Mouse (Mus musculus) kidney, adult 9 months (tissue): ENCODE data around the gene Pnkp.

Experiments
- DNase-seq: peaks from one replicate; pipeline ENCODE4 v3.0.0; 2022

The Pnkp gene

GRCm38 (mm10) chr7:44857042-44857552, at the start of gene Pnkp:
TSS of gene Pnkp (plus strand) at chr7:44857139.
- peak; percentile 89 for DNase-seq

- DNase-seq: no peak
These were observed 48.0 kb upstream of the Pnkp start for GRCm38 (mm10) chr7:44808927-44809326.

- no peak for DNase-seq
These were observed 47.5 kb upstream of the Pnkp start for GRCm38 (mm10) chr7:44809466-44809865.

GRCm38 (mm10) chr7:44810365-44810764, 46.6 kb upstream of the Pnkp start:
- DNase-seq: no peak

GRCm38 (mm10) chr7:44810819-44811557, 46.0 kb upstream of the Pnkp start:
- no peak for DNase-seq

GRCm38 (mm10) chr7:44812651-44813325, 44.2 kb upstream of the Pnkp start:
- no peak for DNase-seq

- DNase-seq: no peak
These were observed 43.0 kb upstream of the Pnkp start for GRCm38 (mm10) chr7:44813985-44814384.

GRCm38 (mm10) chr7:44814423-44814822, 42.5 kb upstream of the Pnkp start:
- no peak for DNase-seq

- peak; percentile 37 for DNase-seq
These were observed 41.9 kb upstream of the Pnkp start for GRCm38 (mm10) chr7:44814952-44815553.

GRCm38 (mm10) chr7:44815721-44816469, 41.0 kb upstream of the Pnkp start, which contains the start of the genes Nup62 and Il4i1:
TSS of gene Nup62 (plus strand) at chr7:44816088.
TSS of gene Il4i1 (plus strand) at chr7:44816387.
- DNase-seq: peak; percentile 99

- DNase-seq: peak; percentile 47
These were observed 40.4 kb upstream of the Pnkp start, which contains the start of gene Atf5 for GRCm38 (mm10) chr7:44816470-44817021. TSS of gene Atf5 (minus strand) at chr7:44816658.

GRCm38 (mm10) chr7:44817441-44817840, 39.5 kb upstream of the Pnkp start:
- DNase-seq: no peak

- no peak for DNase-seq
These were observed 38.8 kb upstream of the Pnkp start for GRCm38 (mm10) chr7:44818164-44818563.

GRCm38 (mm10) chr7:44818751-44819235, 38.1 kb upstream of the Pnkp start:
- DNase-seq: no peak

GRCm38 (mm10) chr7:44819391-44819790, 37.5 kb upstream of the Pnkp start:
- DNase-seq: no peak

GRCm38 (mm10) chr7:44819863-44820262, 37.1 kb upstream of the Pnkp start:
- no peak for DNase-seq

GRCm38 (mm10) chr7:44820525-44820924, 36.4 kb upstream of the Pnkp start:
- DNase-seq: no peak

- no peak for DNase-seq
These were observed 35.1 kb upstream of the Pnkp start for GRCm38 (mm10) chr7:44821666-44822448.

- DNase-seq: no peak
These were observed 33.5 kb upstream of the Pnkp start for GRCm38 (mm10) chr7:44823409-44823808.

GRCm38 (mm10) chr7:44824872-44825271, 32.1 kb upstream of the Pnkp start:
- DNase-seq: peak; percentile 79

GRCm38 (mm10) chr7:44826771-44827170, 30.2 kb upstream of the Pnkp start:
- no peak for DNase-seq
